Mouse (Mus musculus) NIH3T3 (cell line): ENCODE results near the gene Slc6a20a.

Experiments used
- DNase-seq: peaks from one replicate; pipeline ENCODE4 v3.0.0-alpha.2; 2012; ENCODE audit warnings: low read depth

The Slc6a20a gene

GRCm38 (mm10) chr9:123636771-123637170 lies 41.9 kb downstream of the Slc6a20a start:
- DNase-seq: no peak

- no peak for DNase-seq
These were observed 45.7 kb downstream of the Slc6a20a start for GRCm38 (mm10) chr9:123632993-123633392.

GRCm38 (mm10) chr9:123632281-123632680 lies 46.4 kb downstream of the Slc6a20a start, which contains the start of gene Slc6a20b:
TSS of gene Slc6a20b (minus strand) at chr9:123632565.
- no peak for DNase-seq

GRCm38 (mm10) chr9:123631666-123632065 lies 47.0 kb downstream of the Slc6a20a start:
- DNase-seq: no peak

GRCm38 (mm10) chr9:123625821-123626220 lies 52.9 kb downstream of the Slc6a20a start:
- DNase-seq: no peak

GRCm38 (mm10) chr9:123624741-123625140 lies 53.9 kb downstream of the Slc6a20a start:
- no peak for DNase-seq

- DNase-seq: no peak
These were observed 58.2 kb downstream of the Slc6a20a start for GRCm38 (mm10) chr9:123620311-123621098.

- no peak for DNase-seq
These were observed 77.2 kb downstream of the Slc6a20a start for GRCm38 (mm10) chr9:123601529-123601928.

- DNase-seq: peak; percentile 5
These were observed 81.3 kb downstream of the Slc6a20a start for GRCm38 (mm10) chr9:123597376-123597775.

GRCm38 (mm10) chr9:123596910-123597309 lies 81.8 kb downstream of the Slc6a20a start:
- no peak for DNase-seq

- no peak for DNase-seq
These were observed 83.5 kb downstream of the Slc6a20a start for GRCm38 (mm10) chr9:123595194-123595593.

GRCm38 (mm10) chr9:123589240-123589910 lies 89.3 kb downstream of the Slc6a20a start:
- no peak for DNase-seq
